Mouse (Mus musculus) ovary, postnatal 36 days (tissue): ENCODE measurements around the gene Clk3.

ENCODE experiments used
- DNase-seq: peaks from one replicate; pipeline ENCODE4 v3.0.0; 2022; ENCODE audit warnings: low spot score, mixed read lengths

The Clk3 gene

DNA sequence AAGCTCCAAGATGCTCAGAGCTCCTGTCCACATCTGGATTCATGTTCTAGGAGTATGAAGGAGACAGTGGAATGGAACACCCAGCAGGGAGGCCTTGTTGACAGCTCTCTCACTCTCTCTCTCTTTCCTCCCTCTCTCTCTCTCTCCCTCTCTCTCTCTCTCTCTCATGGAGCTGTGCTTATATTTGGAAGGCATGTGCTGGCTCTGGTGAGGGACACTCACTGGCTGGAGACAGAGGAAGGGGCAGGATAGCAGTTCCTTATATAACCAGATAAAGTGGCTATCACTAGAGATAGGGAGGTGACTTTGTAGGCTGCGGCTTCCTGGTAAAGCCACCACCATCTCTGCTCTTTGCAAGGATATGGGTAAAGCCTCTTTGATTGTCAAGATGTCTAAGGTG is 4.6 kb upstream of the Clk3 start:
- no peak for DNase-seq

DNA sequence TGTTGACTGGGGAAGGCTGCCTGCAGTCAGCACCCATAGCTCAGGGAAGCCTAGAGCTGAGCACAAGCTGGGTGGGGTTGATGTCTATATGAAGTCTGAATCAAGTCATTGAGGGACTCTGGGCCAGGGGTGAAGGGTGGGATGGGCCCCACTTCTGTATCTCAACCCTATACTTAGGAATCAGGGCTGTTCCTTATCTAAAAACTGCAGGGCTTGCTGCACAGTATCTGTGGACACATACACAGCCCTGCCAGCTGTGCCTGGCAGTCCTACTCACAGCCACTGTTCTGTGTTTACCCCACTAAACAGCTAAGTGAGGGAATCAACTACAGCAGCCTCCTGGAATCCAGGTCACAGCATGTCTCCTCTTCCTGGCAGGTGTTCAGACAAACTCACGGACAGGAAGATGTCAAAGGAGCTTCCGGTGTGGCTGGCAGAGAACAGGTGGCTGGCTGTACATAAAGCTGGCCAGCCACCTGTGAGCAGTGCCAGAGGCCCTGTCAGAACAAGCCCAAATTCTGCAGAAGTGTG is 3.9 kb upstream of the Clk3 start:
- DNase-seq = no peak

DNA sequence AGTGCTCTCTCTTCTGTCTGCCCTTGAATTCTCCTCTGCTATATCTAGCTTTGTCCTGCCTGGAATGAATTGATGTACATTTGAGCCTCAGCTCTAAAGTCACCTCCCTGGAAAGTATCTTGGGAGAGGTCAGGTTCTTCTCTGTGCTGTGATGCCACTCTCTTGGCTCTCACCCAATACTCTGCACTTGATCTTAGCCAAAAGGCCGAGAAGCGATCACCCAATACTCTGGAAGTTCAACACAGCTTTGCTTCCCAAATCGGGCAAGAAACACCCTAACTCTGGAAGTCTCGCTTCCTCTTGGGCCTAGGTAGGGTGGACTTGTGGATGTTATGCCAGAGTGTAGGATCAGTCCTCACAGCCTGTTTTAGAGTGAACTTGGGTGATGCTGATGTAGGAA is 1.6 kb upstream of the Clk3 start:
- no peak for DNase-seq

DNA sequence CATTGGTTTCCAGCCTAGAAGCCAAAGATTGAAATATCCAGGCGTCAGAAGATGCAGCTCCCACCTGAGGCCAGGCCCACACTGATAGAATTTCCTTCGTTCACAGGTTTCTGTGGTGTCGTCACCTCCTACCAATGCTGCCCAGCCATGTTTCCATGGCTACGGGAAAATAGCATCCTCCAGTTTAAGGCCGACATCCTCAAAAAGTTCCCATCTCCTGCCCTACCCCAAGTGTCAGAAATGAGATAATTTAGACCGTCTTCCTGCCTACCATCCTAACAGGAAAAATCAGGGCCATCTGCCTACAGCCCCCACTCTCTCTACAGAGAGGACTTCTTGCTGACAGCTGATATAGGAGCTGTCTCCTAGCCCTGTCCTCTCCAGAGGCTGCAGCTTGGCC is 771 bp upstream of the Clk3 start:
- DNase-seq = no peak

DNA sequence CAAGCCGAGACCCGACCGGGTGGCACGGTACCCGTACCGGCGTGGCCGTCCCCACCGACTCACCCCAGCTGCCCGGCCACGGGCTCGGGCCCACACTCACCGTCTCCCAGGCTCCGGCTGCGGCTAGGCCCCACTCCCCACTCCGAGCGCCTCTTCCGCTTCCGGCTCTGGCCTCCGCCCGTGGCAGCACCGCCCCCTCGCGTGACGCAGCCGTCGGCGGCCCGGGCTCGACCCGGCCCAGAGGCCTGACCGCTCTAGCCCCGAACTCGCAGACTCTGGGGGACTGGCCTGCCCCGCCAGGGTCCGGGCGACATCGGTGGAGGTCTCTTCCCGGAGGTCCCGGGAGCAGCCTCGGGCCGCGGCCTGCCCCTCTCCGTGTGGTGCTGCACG is 691 bp downstream of the Clk3 start:
- DNase-seq = peak; percentile 97

DNA sequence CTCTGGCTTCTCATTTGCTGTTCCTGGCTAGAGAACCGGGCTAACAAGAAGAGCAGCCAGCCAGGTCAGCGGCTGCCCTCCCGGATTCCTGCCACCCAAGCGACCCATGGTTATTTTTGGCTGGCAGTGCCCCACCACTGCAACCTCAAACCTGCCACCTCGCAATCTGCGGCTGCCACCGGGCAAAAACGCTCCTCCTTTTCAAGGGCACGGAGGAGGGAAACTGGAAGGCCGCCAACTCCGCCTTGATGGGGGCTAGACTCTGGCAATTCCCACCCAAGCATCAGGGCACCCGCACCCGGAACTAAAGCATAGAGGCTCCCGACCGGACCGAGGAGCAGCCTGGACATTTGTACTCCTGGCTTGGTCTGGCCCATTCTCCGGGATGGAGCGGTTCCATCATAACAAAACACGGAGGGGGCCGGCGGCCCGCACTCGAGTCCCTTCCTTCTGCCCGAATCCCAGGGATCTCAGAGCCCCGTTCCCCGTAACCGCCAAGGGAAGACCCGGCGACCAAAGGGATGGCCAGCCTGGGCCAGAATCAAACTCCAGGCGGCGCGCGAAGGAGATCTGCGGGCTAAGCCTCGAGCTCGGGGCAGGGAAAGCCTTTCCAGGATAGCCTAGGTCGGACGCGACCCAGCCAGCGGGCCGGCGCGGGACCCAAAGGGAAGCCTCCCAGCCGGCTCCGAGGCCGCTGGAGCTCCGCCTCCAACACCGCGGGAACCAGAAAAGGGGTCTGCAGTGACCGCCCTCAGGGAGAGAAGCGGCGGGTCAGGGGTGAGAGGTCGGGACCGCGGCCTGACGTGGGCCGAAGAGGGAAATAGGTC is 1.3 kb downstream of the Clk3 start:
- DNase-seq = peak; percentile 82

DNA sequence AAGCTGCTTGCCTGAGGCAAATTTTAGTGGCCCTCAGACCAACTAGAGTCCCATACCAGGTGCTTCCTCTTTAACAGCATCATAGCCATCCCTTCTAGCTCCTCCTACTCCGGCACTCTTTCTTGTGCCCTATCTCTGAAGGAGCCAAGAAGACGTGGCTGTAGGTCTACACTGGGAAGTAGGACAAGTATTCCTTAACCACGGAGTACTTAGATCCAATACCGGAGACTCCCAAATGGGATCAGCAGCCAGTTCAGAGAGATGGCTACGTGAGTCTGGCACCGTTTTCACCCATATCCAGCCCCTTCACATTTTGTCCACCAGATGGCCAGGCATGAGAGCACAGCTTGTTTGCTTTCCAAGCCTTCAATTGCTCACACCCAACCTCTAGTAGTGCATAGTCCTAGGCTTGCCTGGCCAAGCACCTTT is 3.1 kb downstream of the Clk3 start:
- DNase-seq = no peak

DNA sequence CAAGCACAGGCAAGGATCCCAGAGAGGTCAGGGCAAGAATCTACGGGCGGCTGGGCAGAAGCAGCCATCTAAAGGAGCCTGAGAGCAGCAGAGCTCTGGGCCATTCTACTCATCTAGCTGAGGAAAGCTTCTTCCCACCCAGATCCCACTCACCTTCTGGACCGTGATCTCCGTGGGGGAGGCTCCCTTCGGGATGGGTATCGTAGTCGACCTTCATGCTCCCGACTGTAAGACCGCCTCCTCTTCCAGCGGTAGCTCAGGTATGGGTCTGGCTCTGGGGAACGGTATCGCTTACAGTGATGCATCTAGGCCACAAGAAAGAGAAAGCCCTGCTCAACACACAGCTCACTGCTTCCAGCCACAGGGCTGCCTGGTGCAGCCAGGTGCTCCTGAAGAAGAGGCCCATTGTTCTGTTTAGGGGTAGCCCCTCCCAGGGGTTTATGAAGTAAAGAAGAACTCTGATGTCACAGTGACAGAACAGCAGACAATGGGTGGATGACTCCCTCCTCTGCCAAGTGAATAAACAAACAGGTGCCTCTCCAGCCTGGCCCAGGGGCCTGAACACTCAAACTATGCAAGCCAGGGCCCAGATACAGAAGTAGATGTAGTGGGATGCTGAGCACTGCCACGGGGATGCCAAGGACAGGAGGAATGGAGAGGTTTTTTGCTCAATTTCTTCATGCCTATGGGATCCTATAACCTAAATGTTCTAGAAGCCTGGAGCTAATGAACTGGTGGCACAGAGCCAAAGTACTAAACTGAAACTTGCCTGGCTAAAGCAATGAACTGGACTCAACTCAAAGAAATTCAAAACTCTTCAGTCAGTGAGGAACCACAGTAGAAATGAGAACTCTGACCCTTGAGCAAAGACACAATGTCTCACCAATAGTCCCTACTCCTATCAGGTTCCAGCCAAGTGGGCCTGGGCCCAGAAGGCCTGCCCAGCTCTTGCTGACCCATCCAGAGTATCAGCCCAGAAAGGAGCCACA is 3.8 kb downstream of the Clk3 start:
- no peak for DNase-seq

DNA sequence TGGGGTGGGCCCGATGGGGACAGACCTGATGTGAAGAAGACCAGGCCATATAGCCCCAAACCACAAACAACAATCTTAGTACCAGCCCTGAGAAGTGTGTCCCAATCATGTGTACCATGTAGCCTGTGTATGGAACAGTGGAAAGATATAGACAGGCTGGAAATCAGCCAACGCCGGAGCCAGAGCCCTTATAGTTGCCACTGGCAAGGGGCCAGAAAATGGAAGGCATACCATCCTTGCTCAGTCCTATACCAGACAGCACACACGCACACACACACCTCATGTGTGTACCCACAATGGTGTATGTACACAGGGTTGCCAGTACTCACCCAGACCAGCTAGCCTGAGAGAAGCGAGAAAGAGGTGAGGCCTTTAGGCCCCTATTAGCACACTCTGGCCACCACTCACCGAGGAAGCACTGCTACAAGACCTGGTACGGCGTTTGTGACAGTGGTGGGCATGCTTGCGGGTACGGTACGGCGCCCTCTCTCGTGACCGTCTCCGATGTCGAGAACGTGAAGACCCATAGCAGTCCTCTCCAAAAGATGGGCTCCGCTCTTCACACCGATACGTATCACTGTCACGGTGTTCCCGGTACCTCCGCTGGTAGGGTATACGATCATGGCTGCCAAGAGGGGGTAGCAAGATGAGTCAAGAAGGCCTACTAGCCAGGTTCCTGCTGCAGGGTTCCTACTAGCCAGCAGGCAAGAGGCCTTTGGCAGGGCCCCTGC is 5.1 kb downstream of the Clk3 start:
- DNase-seq = no peak

DNA sequence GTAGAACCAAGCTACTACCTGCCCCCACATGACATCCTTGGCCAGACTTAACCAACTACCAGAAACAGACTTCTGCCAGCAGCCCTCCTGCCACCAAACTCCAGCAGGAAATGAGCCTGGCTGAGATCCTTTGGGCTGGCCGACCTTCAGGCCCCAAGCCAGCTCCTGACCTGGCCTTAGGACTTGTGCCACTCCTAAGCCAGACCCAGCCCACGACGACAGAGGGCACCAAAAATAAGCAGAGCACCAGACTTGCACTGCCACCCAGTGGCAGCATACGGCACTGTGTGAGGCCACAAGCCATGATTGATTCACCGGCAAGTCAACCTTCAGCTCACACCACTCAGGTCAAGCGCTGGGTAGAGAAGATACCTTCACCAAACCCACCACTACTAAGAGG is 6.4 kb downstream of the Clk3 start:
- DNase-seq = peak; percentile 65

DNA sequence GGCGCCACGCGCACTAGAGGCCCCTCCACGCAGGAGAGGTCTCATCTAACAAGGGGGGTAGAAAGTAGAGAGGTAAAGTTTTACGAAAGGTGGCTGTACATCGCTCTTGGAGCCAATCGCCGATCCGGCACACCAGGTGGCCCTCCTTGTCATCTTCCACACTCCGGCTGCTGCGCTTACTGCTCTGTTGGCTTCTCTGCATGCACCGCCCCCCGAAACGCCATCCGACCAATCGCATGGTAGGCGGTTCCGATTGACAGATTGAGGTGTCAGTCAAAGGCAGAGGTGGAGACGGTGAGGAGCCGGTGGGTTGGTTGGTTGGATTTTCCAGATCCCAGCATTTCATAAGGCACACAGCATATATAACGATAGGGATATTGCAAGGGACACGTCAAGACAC is 7.1 kb downstream of the Clk3 start:
- no peak for DNase-seq

DNA sequence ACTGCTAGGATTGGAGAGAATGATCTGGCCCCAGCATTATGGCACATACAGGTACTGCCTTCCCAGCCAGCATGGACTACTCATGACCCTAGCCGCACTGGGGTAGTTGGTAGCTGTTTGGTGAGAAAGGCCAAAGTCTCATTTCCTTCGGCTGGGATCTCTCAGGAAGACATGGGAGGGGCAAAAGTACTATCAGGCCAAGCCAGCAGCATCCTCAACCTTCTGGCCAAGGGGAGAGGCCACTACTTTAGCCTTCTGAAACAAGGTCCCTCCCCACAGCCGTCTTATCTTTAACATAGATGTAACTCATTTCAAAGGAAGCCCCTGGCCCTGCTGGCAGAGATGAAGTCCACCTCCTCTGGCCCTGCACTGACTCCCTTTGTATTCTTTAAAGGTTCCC is 8.1 kb downstream of the Clk3 start:
- no peak for DNase-seq

DNA sequence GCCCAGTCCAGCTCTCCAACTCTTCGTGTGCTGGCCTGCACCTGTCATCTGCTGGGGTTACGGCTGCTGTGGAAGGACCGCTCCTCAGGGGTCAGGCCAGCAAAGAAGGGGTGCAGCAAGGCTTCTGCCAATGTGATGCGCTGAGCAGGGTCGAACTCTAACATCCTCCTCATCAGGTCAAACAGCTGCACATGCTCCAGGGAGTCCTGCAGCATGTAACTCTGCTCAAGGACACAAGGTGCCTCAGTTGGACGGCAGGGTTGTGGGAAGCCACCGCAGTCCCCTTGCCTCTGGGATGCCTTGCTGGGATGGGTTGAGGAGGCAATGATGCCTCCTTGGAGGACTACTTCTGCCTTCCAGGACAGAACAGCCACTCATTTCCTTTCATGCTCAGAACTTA is 14.8 kb downstream of the Clk3 start:
- DNase-seq = no peak

DNA sequence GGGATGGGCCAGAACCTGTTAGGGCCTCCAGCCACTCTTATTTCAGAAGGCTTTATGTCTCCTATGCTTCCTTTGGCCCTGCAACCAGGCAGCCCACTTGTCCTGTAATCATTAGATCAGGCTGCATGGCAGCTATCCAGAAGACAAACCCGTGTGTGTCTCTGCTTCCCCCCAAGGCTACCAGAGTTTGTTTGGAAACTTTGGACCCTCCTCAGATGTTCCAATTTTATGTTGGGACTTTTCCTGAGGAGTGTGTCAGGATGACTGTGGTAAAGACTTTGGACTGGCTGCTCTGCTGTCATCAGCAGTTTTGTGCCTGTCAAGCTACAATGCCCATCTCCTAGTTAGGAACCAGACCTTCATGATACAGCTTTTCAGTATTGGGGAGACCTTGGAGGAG is 16.8 kb downstream of the Clk3 start:
- DNase-seq = no peak

DNA sequence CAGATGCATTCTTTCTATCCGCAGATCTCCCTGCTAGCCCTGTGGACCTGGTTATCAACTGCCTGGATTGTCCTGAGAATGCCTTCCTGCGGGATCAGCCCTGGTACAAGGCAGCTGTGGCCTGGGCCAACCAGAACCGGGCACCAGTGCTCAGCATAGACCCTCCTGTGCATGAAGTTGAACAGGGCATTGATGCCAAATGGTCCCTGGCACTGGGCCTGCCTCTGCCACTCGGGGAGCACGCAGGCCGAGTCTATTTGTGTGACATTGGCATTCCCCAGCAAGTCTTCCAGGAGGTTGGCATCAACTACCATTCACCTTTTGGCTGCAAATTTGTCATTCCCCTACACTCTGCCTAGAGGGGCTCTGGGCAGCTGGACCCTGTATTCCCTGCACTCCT is 17.5 kb downstream of the Clk3 start:
- no peak for DNase-seq

DNA sequence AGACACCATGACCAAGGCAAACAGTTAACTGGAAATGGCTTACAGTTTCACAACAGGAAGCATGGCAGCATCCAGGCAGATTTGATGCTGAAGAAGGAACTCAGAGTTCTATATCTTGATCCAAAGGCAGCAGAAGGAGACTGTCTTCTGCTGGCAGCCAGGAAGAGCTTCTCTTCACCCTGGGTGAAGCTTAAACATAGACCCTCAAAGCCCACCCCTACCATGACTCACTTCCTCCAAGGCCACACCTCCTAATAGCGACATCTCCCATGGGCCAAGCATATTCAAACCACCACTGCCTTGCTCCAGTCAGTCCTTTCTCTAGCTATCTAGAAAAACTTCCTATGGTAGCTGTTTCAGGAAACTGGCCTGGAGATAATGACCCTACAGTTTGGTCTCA is 18.6 kb downstream of the Clk3 start:
- no peak for DNase-seq

DNA sequence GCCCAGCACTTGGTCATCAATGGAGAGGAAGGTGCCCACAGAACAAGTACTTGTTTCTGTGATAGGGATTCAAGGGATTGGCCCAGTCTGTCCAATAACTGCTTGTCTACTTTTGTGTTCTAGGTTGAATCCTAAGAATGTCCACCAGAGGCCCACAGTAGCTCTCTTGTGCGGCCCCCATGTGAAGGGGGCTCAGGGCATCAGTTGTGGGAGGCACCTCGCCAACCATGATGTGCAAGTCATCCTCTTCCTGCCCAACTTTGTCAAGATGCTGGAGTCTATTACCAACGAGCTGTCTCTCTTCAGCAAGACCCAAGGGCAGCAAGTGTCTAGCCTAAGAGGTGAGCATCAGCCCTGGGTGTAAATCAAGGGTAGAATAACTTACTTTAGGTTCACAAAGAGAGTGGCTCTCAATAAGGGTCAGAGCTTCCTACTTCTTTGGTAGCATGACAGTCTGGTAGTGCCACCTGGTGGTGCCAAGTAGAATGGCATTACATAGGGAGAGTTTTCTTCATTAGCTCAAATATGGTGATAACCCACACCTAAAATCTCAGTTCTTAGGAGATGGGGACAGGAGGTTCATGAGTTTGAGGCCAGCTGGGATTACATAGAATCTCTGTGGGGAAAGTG is 21.1 kb downstream of the Clk3 start:
- no peak for DNase-seq

DNA sequence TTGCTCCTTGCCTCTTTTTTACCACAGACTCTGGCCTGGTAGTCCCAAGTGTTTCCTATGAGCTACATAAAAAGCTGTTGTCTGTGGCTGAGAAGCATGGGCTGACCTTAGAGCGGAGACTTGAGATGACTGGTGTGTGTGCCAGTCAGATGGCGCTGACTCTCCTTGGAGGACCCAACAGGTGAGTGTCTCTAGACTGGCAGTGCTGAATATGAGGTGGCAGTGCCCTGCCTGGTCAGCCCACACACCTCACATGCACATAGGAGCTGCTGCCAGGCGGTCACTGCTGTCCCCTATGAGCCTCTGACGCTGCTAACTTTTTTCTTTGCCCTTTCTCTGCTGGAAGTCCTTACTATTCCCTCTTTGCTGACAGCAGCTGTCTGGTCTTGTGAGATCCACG is 25.8 kb downstream of the Clk3 start:
- no peak for DNase-seq

DNA sequence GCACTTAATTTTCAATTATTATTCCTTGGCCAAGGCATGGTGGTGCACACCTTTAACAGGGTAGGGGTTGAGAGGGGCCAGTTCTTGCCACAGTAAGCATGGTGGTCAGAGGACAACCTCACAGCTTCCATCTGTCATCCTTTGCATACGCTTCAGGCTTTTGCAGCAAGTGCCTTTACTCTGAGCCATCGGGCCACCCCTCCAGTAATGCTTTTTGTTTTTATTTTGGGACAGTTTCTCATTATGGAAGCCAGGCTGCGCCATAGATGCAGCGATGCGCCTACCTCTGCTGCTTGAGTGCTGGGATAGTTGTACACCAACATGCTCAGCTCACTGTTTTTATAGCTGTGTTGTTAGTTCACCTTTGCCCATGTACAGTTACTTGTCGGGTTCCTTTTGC is 32.1 kb downstream of the Clk3 start:
- DNase-seq = no peak

DNA sequence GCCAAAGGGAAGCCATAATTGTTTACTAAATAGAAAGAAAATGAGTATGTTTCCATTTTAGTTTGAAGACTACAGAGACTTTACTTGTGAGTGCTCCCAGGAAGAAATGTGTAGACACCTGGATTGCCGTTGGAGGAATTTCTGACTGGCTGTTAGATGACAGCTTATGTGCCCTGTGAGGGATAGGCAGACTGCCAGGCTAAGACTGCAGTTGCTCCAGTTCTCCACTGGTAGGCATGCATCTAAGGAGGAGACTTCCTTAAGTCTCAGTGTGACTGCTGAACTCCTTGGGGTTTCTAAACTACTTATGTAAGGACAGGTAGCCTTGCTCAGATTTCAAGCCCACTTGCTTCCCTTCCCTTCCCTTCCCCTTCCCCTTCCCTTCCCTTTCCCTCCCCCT is 37.3 kb downstream of the Clk3 start:
- no peak for DNase-seq

DNA sequence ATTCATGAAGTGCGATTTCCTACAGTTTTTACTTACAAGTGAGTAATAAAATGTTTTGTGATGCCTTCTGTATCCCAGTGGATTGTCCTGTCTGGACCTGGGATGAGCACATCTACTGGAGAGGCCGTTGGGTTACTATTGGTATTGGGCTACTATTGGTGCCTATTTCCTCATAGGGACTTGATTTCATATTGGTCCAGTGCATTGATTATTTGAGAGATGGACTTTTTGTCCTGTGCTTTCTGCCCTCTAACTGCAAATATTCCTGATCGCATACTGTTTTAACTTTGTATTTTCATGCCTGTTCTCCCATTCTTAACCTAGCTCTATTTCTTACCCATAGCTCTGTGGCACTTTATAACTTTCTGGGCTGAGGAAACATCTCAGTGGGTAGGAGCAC is 41.0 kb downstream of the Clk3 start:
- DNase-seq = no peak

DNA sequence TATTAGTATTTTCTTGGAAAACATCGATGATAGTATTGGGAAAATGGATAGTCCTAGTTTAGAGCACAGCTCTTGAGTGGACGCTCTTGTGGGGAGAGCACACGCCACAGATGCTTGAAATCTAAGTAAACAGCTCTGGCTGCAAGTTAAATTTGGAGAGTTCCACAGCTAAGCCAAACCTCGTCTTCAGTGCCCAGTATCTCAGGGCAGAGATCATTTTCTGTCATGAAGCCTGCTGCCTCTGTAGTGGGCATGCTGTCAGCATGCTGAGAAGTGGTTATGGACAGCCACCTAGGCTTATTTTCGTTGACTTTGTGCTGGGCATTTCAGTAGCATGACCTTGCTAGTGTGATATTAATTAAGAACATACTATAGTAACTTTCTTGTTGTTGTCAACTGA is 41.9 kb downstream of the Clk3 start:
- no peak for DNase-seq
